Mouse (Mus musculus): Measurements from ENCODE around the gene Olfr1151.

Olfr1151 gene
- long read RNA-seq, experiment 1 = 0 reads
- long read RNA-seq, experiment 2 = 0 reads

GRCm38 (mm10) chr2:87855562-87855961 is at the start of gene Olfr1151:
Olfr1151 (plus strand) TSS chr2:87855862.
- intact Hi-C loops (cut with DNase I) = no loop called here

- intact Hi-C loops (cut with DNase I) = no loop called here
Observed at GRCm38 (mm10) chr2:87809522-87809921, 46.1 kb upstream of the Olfr1151 start, which contains the start of gene Olfr1145. Olfr1145 (plus strand) TSS chr2:87809822.

GRCm38 (mm10) chr2:87830233-87830632 is 25.4 kb upstream of the Olfr1151 start, which contains the start of gene Olfr1148:
Olfr1148 (plus strand) TSS chr2:87830533.
- intact Hi-C loops (cut with DNase I) = no loop called here

GRCm38 (mm10) chr2:87843693-87844092 is 12.0 kb upstream of the Olfr1151 start, which contains the start of gene Olfr1150-ps1:
Olfr1150-ps1 (plus strand) TSS chr2:87843993.
- intact Hi-C loops (cut with DNase I) = no loop called here

GRCm38 (mm10) chr2:87866192-87866591 is 10.5 kb downstream of the Olfr1151 start, which contains the start of gene Olfr1152:
Olfr1152 (plus strand) TSS chr2:87866492.
- intact Hi-C loops (cut with DNase I) = no loop called here

- intact Hi-C loops (cut with DNase I) = no loop called here
Observed at GRCm38 (mm10) chr2:87894662-87895061, 39.0 kb downstream of the Olfr1151 start, which contains the start of gene Olfr1153. Olfr1153 (plus strand) TSS chr2:87894962.

- intact Hi-C loops (cut with DNase I) = no loop called here
Observed at GRCm38 (mm10) chr2:87905066-87905465, 49.4 kb downstream of the Olfr1151 start, which contains the start of gene Olfr1154. Olfr1154 (minus strand) TSS chr2:87905166.

Data from adrenal gland (tissue).